Mouse (Mus musculus) heart, postnatal 14 days (tissue): ENCODE data around the gene Fer. TPM values are rescaled to one million over a fixed set of nuclear protein-coding genes. Genes with fewer than 3 reads are reported as not detected.
A peak's percentile ranks its signal among the peaks of the same experiment; 100 is the strongest.
"Not testable (repeated sequence)": the region's sequence is repeated elsewhere in the genome, so short reads cannot be mapped to it uniquely, and the experiment has no call there.

Experiments
- DNase-seq, 2 experiments: peaks; one replicate each; pipeline ENCODE4 v3.0.0; 2021 to 2022
- intact Hi-C: fragments of 180-260 bp; cut with DNase I; formaldehyde crosslinking; loops from one replicate; pipeline ENCODE4 v1.15.1; 2025
- long read RNA-seq, 2 experiments: library from polyadenylated mRNA; stranded (forward); transcript quantifications; one replicate each; pipeline ENCODE4 v2.0.0; 2021
- total RNA-seq, 2 experiments: library from RNA; stranded (reverse); gene quantifications; 2 replicates each; pipeline ENCODE4 v1.2.3; 2021

Fer gene
- total RNA-seq = 10 to 100 TPM; 17.7 to 19.2 TPM
- long read RNA-seq, experiment 1, partial matches to known transcripts = 3 of 43 reads
- long read RNA-seq, experiment 1, other reads (novel, unspliced or antisense) = 40 of 43 reads
- long read RNA-seq, experiment 2, partial matches to known transcripts = 1 of 21 reads
- long read RNA-seq, experiment 2, other reads (novel, unspliced or antisense) = 20 of 21 reads

GRCm38 (mm10) chr17:63863012-63863630 lies at the start of gene Fer:
TSS of gene Fer (plus strand) at chr17:63863062.
- intact Hi-C loops = loop anchor here (5.0 kb wide), 2 partner anchors 469 to 739 kb away; partner anchors contain the start of genes Man2a1 and Pja2
- no peak for DNase-seq

DNA sequence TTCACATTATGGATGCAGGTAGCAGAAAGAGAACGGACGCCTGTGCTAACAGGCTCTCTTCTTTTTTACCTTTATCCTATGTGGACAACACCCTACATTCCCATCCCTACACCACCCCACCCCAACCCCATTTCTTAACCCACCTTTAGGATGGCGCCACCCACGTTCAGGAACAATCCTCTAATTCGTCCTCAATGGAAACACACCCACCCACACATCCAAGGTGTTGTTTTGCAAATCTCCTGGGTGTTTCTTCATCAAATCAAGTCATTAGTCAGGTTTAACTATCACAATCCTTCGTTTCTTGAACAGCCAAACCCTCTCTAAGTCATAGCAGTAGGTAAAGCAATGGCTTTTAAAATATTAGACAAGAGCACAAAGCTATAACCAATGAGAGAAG lies 49.3 kb upstream of the Fer start:
- DNase-seq = no peak
- intact Hi-C loops = no loop called here

DNA sequence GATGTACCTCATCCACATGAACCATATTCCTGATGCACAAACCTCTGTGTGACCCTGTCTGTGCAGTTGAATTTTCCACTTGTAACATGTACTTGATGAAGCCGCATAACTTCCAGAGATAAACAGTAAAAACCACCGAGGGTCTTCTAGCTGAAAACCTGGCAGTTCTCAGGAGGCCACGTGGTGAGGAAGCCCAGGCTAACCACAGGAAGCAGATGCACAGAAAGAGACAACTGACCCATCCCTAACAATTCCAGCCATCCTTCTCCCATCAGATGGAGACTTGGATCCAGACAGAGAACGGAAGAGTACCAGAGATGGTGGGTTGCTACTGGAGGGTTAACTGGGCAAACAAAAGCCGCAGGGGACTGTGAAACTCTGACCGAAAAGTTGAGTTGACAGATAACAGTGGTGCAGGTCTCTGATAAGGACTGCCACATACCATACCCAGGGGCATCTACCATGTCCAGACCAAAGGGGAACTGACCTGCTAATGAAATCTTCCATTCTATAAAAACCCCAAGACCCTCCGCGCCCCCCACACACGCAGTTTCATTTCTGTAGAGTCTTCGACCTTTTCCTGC lies 44.3 kb upstream of the Fer start:
- intact Hi-C loops = no loop called here

DNA sequence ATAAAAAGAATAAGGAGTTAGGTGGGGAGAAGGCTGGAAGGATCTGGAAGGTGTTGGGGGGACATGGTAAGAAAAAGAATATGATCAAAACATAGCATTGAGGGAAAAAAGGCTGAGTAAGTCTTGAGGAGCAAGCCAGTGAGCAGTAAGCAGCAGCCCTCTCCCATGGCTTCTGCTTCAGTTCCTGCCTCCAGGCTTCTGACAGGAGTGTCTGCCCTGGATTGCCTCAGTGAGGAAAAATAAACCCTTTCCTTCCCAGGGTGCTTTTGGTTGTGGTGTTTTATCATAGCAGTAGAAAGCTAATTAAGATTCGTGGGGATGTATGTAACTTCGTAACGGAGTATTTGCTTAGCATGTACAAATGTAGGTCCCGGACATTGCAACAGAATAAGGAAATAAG lies 38.7 kb upstream of the Fer start:
- intact Hi-C loops = no loop called here
- DNase-seq = no peak

More for the DNA sequence above, 44.3 kb upstream of the Fer start:
- no peak for DNase-seq

GRCm38 (mm10) chr17:63826196-63826595 lies 36.7 kb upstream of the Fer start:
- DNase-seq = no peak
- intact Hi-C loops = no loop called here

- no peak for DNase-seq
- intact Hi-C loops = no loop called here
Measured at GRCm38 (mm10) chr17:63826767-63827166, 36.1 kb upstream of the Fer start.

GRCm38 (mm10) chr17:63828561-63829332 lies 34.1 kb upstream of the Fer start:
- DNase-seq = no peak
- intact Hi-C loops = no loop called here

DNA sequence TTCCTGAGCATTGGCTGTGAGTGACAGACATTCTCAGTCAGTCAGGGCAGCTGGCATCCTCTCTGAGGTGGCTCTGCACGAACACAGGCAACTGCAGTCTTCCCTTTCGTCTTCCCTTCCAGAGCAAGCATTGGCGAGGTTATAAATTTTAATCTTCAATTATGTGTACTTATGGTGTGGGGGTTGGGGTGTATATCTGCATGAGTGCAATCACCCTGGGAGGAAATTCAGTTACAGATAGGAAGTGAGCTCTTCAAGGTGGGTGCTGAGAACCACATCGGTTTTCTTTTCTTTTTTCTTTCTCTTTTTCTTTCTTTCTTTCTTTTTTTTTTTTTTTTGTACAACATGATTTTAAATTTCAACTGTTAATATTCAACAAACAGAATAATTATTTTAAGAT lies 31.3 kb upstream of the Fer start:
- no peak for DNase-seq
- intact Hi-C loops = no loop called here

- no peak for DNase-seq
- intact Hi-C loops = no loop called here
Measured at GRCm38 (mm10) chr17:63836223-63836622, 26.6 kb upstream of the Fer start.

GRCm38 (mm10) chr17:63836641-63837040 lies 26.2 kb upstream of the Fer start:
- intact Hi-C loops = no loop called here
- no peak for DNase-seq

DNA sequence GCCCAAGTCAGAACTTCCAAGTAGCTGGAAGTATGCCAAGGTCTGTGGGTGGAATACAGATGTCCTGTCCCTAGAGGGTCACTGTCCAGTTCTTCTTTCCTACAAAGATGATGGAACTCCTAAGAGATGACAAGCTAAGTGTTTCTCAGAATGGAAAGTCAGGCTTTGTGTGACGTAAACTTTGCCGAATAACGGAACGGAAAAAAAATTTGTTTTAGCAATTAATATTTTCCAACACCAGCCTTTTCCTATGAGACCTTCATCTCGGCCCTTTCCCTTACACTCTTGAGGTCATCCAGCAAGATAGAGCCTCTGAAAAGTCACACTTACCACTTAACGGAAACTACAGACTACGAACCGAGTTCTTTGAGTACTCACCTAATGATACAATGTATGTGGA lies 24.7 kb upstream of the Fer start:
- no peak for DNase-seq
- intact Hi-C loops = no loop called here

GRCm38 (mm10) chr17:63839636-63840269 lies 23.1 kb upstream of the Fer start:
- intact Hi-C loops = no loop called here
- DNase-seq = no peak

DNA sequence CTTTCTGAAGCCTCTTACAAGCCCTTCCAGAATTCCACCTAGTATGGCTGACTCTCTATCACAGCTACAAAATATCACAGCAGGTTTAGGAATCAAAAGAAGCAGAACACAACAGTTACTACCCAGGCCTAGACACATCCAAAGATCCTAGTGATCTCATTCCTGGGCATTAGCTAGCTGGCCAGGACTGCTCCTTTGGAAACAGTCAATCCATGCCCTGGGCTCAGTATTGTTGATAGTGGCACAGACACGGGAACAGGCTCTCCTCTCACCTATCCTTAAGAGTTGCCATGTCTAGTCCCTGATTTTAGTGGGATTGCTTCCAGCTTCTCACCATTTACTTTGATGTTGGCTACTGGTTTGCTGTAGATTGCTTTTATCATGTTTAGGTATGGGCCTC lies 20.6 kb upstream of the Fer start:
- intact Hi-C loops = no loop called here
- no peak for DNase-seq

GRCm38 (mm10) chr17:63844936-63845335 lies 17.9 kb upstream of the Fer start:
- no peak for DNase-seq
- intact Hi-C loops = no loop called here

- DNase-seq, intact Hi-C loops: not testable (repeated sequence)
Measured at GRCm38 (mm10) chr17:63845766-63846165, 17.1 kb upstream of the Fer start.

- intact Hi-C loops = no loop called here
- no peak for DNase-seq
Measured at GRCm38 (mm10) chr17:63849151-63849550, 13.7 kb upstream of the Fer start.

DNA sequence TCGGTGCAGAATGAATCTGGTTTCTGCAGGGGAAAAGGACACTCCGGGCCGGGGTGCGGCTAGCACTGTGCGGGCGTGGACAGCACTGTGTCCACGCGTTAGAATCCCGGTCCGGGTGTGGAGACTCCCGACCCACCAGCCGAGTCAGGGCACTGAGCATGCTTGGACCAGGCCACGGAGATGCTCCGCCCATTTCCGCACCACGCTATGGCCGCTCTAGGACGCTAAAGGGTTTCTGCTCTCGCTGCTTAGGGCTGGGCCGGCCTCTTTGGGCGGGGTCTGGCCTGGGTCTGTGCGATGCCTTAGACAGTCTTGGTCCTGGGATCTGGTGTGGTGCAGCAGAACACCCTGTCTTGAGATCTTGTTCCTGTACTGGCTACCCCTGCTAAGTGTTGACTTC lies 13.3 kb upstream of the Fer start:
- intact Hi-C loops = no loop called here
- DNase-seq = peak; percentile 84 to 89

DNA sequence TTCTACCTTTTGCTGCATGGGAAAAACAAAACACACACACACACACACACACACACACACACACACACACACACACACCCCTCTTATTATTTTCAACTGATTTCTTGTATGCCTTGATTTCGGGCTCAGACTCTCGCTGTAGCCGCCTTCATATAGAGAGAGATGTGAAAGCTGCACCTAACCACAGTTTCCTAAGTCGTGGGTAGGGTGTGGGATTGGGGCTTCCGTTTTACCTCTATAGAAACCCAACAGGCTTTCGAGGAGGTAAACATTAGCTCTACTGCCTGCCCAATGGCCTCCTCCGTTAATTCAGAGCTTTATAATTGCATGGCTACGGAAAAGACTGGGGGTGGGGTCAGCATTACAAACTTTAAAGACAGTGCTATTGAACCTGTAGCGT lies 12.8 kb upstream of the Fer start:
- intact Hi-C loops = no loop called here

GRCm38 (mm10) chr17:63857023-63857544 lies 5.8 kb upstream of the Fer start:
- no peak for DNase-seq
- intact Hi-C loops = no loop called here

More for the DNA sequence above, 12.8 kb upstream of the Fer start:
- DNase-seq = no peak

DNA sequence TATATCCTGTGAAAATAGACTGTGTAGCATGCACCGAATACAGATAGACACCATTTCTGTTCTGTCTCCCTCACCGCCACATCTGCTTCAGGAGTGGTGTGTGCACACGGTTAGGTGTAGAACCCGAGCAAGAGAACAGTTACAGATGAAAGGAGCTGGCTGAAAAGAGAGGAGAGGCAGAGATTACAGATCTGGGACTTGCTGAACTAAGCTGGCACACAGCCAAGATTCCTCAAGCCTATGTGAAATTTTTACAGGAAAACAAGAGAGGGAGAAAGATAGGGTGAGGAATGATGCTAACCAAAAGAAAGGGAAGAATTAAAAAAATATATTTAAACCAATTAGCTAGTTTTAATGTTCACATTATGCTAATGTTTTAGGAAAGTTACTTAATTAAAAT lies 1.9 kb upstream of the Fer start:
- intact Hi-C loops = loop anchor here (5.0 kb wide), 2 partner anchors 471 to 741 kb away; partner anchors contain the start of genes Man2a1 and Pja2

More for the DNA sequence above, 1.9 kb upstream of the Fer start:
- DNase-seq = peak in 1 of 2 experiments; percentile 10
